Mouse (Mus musculus) adrenal gland, adult 18-20 months (tissue): Measurements from ENCODE around the gene Olfr198. TPM values are rescaled to one million over a fixed set of nuclear protein-coding genes. Genes with fewer than 3 reads are reported as not detected.
"Not testable (repeated sequence)": the region's sequence is repeated elsewhere in the genome, so short reads cannot be mapped to it uniquely, and the experiment has no call there.

Experiments
- DNase-seq, 2 experiments: peaks; one replicate each; pipeline ENCODE4 v3.0.0; 2021 to 2022; ENCODE audit warnings: low spot score in 2 of 2
- long read RNA-seq, 2 experiments: library from polyadenylated mRNA; stranded (forward); transcript quantifications; one replicate each; pipeline ENCODE4 v2.0.0; 2021
- total RNA-seq, 2 experiments: library from RNA; stranded (reverse); gene quantifications; 1 replicate in 1 of 2; 2 replicates in 1 of 2; pipeline ENCODE4 v1.2.3; 2021

Olfr198 gene
- not detected for total RNA-seq
- long read RNA-seq, experiment 1 = 0 reads
- long read RNA-seq, experiment 2 = 0 reads

DNA sequence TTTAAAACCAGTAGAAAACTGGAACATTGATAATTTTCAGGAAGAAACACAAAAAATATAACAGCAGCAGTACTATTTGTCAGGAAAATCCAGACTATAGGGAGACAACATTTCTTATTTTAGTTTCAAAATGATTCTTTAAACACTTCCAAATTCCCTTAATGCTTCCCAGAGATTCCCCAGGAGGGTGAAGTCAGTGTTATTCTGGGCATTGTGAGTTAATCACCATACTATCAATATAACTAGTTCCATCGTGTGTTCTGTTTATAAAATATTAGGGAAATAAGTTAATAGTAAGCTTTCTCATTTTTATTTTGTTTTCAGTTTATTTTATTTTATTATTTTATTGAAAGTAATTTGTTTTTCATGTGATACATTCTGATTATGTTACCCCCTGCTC is at the start of gene Olfr198:
Gene Olfr198, minus strand, starts transcription at position 101 of the 400 bp plus-strand sequence.
- DNase-seq = not testable (repeated sequence)

DNA sequence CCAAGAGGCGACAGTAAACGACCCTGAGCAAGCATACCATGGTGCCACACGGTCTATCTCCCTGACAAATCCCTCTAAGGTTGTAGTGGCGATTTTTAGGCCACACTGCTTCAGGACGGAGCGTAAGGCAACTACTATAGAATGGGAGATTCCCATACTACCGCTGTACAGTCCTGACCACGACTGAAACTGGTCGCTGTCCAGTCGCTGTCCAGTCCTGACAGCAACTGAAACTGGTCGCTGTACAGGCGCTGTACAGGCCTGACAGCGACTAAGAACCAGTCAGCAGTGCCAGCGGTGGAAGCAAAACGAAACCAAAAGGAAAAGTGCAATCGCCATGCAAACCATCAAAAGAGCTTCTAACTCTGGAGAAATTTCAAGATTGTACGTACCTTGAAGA is 46.4 kb upstream of the Olfr198 start:
- DNase-seq = no peak

DNA sequence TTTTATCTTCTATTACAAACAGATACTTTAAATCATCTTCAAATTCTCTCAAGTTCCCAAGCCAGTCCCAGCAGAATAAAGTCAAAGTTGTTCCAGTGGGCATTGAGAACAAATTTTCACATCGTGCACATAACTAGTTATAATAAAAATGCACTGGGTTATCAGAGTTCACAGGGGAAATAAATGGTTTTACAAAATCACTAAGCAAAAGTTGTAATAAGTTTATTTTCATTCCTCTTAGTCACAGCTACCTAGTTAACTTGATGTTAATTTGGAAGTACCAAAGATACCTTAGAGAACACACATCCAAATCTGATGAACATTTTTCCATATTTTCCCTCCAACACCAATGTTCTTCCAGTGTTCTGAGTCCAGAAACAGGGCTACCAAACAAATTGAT is 16.3 kb upstream of the Olfr198 start, which contains the start of gene Olfr199:
Gene Olfr199, minus strand, starts transcription at position 101 of the 400 bp plus-strand sequence.
- not testable (repeated sequence) for DNase-seq

DNA sequence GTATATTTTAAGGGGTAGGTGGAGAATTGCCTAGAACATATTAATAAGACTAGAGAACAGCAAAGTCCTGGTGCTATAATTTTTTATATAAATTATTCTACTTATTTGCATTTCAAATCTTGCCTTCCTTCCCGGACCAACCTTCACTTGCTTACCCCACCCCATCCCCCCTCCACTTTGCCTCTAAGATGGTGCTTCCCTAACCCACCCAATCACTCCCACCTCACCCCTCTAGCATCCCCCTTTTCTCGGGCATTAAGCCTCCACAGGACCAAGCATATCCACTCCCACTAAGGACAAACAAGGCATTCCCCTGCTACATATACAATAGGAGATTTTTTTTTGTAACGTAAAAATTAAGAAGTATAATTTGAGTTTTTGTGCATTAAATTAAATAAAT is 14.5 kb upstream of the Olfr198 start:
- DNase-seq = not testable (repeated sequence)

DNA sequence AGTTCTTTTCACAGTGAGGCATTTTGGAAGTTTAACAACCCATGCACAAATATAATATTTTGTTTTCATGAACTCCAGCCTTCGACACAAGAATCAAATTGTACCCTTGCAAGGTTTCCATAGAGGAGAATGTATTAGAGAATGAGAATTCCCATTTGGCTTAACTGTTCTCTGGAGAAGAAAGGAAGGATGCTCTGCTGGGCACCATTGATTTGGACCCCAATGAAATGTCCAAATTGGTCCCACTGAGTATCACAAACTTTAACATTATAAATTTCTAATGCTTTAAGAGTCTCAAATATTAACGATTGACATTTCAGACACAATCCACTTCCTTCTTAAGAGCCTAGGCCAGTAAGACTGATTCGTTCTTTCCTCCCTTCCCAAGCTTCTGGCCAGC is 33.0 kb downstream of the Olfr198 start, which contains the start of gene Olfr196:
Gene Olfr196, minus strand, starts transcription at position 101 of the 400 bp plus-strand sequence.
- no peak for DNase-seq

DNA sequence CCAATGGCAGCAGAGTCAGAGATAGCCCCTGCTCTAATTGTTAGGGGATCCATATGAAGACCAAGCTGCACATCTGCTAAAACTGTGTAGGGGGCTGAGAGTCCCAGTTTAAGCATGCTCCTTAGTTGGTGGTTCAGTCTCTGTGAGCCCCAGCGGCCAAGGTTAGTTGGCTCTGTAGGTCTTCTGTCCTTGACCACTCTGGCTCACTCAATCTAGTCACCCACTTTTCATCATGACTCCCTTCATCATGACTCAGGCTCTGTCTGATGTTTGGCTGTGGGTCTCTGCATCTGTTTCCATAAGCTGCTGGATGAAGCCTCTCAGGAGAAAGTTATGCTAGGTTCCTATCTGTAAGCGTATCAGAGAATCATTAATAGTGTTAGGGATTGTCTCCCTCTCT is 51.3 kb downstream of the Olfr198 start:
- peak in 1 of 2 experiments; percentile 4 for DNase-seq

Other genes starting within 250 kb of the Olfr198 start
- not detected for gene Olfr183, start 208.2 kb downstream of the Olfr198 start, total RNA-seq
- not detected for gene Olfr186, start 173.2 kb downstream of the Olfr198 start, total RNA-seq
- not detected for gene Olfr187, start 163.8 kb downstream of the Olfr198 start, total RNA-seq
- not detected for gene Olfr190, start 125.5 kb downstream of the Olfr198 start, total RNA-seq
- not detected for gene Olfr191, start 113.7 kb downstream of the Olfr198 start, total RNA-seq
- gene Olfr193, start 91.7 kb downstream of the Olfr198 start, total RNA-seq = not detected
- not detected for gene Olfr194, start 82.5 kb downstream of the Olfr198 start, total RNA-seq
- gene Olfr195, start 56.5 kb downstream of the Olfr198 start, total RNA-seq = not detected
- gene Olfr196, start 33.1 kb downstream of the Olfr198 start, total RNA-seq = not detected
- gene Olfr199, start 16.2 kb upstream of the Olfr198 start, total RNA-seq = not detected
- not detected for gene Olfr201, start 69.1 kb upstream of the Olfr198 start, total RNA-seq
- gene Olfr202, start 83.3 kb upstream of the Olfr198 start, total RNA-seq = not detected
- not detected for gene Olfr203, start 95.3 kb upstream of the Olfr198 start, total RNA-seq
- not detected for gene Olfr204, start 114.7 kb upstream of the Olfr198 start, total RNA-seq
- gene Olfr205, start 127.6 kb upstream of the Olfr198 start, total RNA-seq = not detected
- gene Olfr206, start 145.7 kb upstream of the Olfr198 start, total RNA-seq = not detected
- gene Olfr209, start 160.5 kb upstream of the Olfr198 start, total RNA-seq = not detected
- not detected for gene Gabrr3, start 203.8 kb upstream of the Olfr198 start, total RNA-seq